Mouse (Mus musculus) stomach, embryonic 14.5 days (tissue): ENCODE data around the gene Ache. TPM values are rescaled to one million over a fixed set of nuclear protein-coding genes. Genes with fewer than 3 reads are reported as not detected.

ENCODE experiments used
- ATAC-seq: fragments of 200-750 bp; cut with Nextera tagmentation; 2 replicates; pipeline ENCODE4 v1.8.0; 2017; ENCODE audit warnings: low read depth, moderate TSS enrichment; ENCODE audit not compliant: insufficient number of reproducible peaks, insufficient read depth, low FRiP score
- H3K27ac ChIP-seq: fragments of 300-500 bp; sonication (generic); 2 replicates; pipeline ENCODE4 v1.5.1; 2014; ENCODE audit warnings: mild to moderate bottlenecking, low read length, moderate library complexity, mixed read lengths
- H3K27me3 ChIP-seq: fragments of 300-500 bp; sonication (generic); 2 replicates; pipeline ENCODE4 v1.6.1; 2014; ENCODE audit warnings: low read length, control low read depth, mixed read lengths; ENCODE audit not compliant: control insufficient read depth, insufficient read depth
- H3K36me3 ChIP-seq: fragments of 300-500 bp; sonication (generic); 2 replicates; pipeline ENCODE4 v1.6.1; 2014; ENCODE audit warnings: mild to moderate bottlenecking, control low read depth, low read length, moderate library complexity, mixed read lengths; ENCODE audit not compliant: control insufficient read depth, insufficient read depth
- H3K4me1 ChIP-seq: fragments of 300-500 bp; sonication (generic); 2 replicates; pipeline ENCODE4 v1.6.1; 2014; ENCODE audit warnings: low read length, control low read depth, mixed read lengths; ENCODE audit not compliant: control insufficient read depth, insufficient read depth
- H3K4me2 ChIP-seq: fragments of 300-500 bp; sonication (generic); replicated peaks from 2 replicates; pipeline ENCODE4 v1.6.1; 2014; ENCODE audit warnings: low read depth, low read length, control low read depth
- H3K4me3 ChIP-seq: fragments of 300-500 bp; sonication (generic); 2 replicates; pipeline ENCODE4 v1.5.1; 2014; ENCODE audit warnings: low read depth, low read length, control low read depth
- H3K9ac ChIP-seq: fragments of 300-500 bp; sonication (generic); replicated peaks from 2 replicates; pipeline ENCODE4 v1.6.1; 2014; ENCODE audit warnings: low read depth, mild to moderate bottlenecking, control low read depth, low read length, moderate library complexity, mixed read lengths
- H3K9me3 ChIP-seq: fragments of 300-500 bp; sonication (generic); 2 replicates; pipeline ENCODE4 v1.6.1; 2016; ENCODE audit warnings: low read depth, low read length, control low read depth; ENCODE audit not compliant: control insufficient read depth
- WGBS: fragments of 180-500 bp; shearing (Covaris S2); extraction: QIAGEN DNeasy Blood & Tissue Kit; methylation state at CpG from one replicate; pipeline ENCODE4 v1.1.7; 2014; 5-methylcytosine and 5-hydroxymethylcytosine counted together
- polyA plus RNA-seq: library from polyadenylated mRNA; unstranded; fragments of >200 nt; fragmentation: Nextera tagmentation; extraction: Ambion mirVana; gene quantifications from 2 replicates; pipeline ENCODE4 v1.2.1, GENCODE M21; 2014

The Ache gene
- polyA plus RNA-seq, 1 experiment from 2014 or later, result 11.9 TPM

DNA sequence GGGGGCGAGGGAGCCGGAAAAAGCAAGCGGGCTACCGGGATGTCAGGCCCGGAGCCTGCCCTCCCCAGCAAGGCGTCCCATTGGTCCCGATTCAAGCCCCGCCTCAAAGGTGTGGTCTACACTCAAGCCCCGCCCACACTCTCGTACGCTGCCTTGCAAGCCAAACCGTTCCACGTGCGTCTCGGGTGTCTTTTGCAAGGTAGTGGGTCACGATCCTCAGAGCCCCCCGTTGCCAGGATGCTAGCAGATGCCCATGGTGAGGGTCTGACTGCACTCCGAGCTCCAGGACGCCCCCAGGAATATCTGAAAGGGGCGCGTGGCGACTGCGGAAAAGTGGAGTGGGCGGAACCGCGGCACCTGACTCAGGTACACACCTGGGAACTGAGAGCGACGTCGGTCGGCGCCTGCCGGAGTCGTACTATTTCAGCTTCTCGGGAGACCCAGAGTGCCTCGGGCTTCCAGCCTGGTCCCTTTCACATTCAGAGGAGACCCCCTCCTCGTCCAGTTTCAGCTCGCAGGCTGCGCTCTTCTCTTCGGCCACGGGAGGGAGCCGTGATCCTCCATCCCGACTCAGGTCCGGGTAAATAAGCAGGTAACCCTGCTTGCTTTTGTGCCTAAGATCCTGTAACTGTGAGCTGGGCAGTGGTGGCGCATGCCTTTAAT lies 46.3 kb downstream of the Ache start, which contains the start of gene Slc12a9:
TSS of gene Slc12a9 (minus strand) at position 86 of the 663 bp plus-strand sequence.
- H3K4me3 ChIP-seq, result peak within 1 kb of the TSS; percentile 63
- H3K4me1 ChIP-seq, result no peaks in the 10 kb centered on the region; the same call in 1 of the 2 replicates
- H3K9me3 ChIP-seq, result no peaks in the 10 kb centered on the region
- peak within 1 kb of the TSS; percentile 52; the same call in 1 of the 2 replicates for H3K9ac ChIP-seq
- no peaks in the 10 kb centered on the region for H3K27me3 ChIP-seq
- no peaks in the 10 kb centered on the region for H3K36me3 ChIP-seq
- peak; percentile 82 for ATAC-seq
- peak within 1 kb of the TSS; percentile 33; the same call in 1 of the 2 replicates for H3K27ac ChIP-seq
- under 1% methylated on average over 44 of the region's 44 CpGs for WGBS
- peak within 1 kb of the TSS; percentile 90 for H3K4me2 ChIP-seq

DNA sequence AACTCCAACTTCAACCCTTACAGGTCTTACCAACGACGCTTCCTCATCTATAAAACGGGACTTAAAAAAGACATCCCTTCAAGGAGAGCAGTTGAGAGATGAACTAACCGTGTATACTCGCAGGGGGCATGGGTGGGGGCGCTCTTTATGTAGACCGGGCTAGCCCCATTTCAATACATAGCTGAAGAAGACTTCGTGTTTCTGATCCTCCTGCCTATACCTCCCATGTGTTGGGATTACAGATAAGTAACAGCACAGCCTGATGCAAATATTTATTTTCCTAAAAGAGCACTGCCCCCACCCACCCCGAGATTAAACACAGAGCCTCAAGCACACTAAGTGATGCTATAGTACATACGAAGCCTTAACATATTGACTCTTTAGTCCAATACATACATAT lies 47.0 kb downstream of the Ache start:
- H3K9me3 ChIP-seq, result no peaks in the 10 kb centered on the region
- no peak for ATAC-seq
- H3K4me2 ChIP-seq, result peak overlapping the region; percentile 90
- H3K36me3 ChIP-seq, result no peaks in the 10 kb centered on the region
- H3K4me1 ChIP-seq, result peaks cover 6% of the 10 kb centered on the region; the same call in 1 of the 2 replicates
- no peak overlapping the region for H3K27ac ChIP-seq
- H3K27me3 ChIP-seq, result no peaks in the 10 kb centered on the region
- no peak overlapping the region for H3K9ac ChIP-seq
- peak overlapping the region; percentile 63; the same call in 1 of the 2 replicates for H3K4me3 ChIP-seq
- WGBS, result 45% methylated on average over 10 of the region's 10 CpGs

DNA sequence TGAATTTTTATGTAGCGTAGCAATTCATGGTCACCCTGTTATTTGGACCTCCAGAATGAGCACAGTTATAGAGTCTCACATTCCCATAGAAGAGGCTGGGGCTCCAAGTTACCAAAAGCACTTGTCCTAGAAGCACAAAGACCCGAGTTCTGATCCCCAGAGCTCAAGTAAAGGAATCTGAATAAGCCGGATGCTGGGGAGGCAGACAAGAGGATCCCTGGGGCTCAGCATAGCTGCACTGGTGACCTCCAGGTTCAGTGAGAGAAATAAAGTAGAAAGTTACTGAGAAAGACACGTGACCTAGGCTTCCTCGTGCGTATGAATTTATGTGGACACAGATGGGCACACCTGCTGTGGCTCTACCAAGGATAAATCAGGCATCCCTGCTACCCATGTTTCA lies 47.7 kb downstream of the Ache start:
- Histone ChIP-seq H3K9ac (no peak overlapping the region), H3K27ac (no peak overlapping the region), H3K4me3 (no peak overlapping the region), H3K36me3 (no peaks in the 10 kb centered on the region), H3K4me2 (no peak overlapping the region), H3K27me3 (no peaks in the 10 kb centered on the region), H3K4me1 (peaks cover 11% of the 10 kb centered on the region), H3K9me3 (no peaks in the 10 kb centered on the region)
- WGBS, result 70% methylated on average over 6 of the region's 6 CpGs
- ATAC-seq, result no peak

DNA sequence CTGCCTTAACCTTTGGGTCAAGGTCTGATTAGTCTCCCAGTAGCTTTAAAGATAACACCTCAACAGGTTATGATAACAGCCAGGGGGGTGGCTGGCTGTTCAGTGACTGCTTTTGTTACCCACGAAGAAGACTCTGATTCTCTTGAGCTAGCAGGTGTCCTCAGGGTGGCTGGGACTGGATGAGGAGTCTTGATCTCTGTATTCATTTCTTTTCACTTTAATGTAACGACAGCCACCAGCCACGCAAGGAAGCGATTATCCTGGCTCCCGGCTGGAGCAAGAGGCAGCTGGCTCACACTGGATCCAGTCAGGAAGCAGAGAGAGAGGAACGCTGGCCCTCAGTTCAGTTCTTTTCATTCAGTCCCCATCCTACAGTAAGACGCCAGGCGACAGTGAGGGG lies 49.9 kb downstream of the Ache start:
- no peak overlapping the region for H3K9ac ChIP-seq
- no peak for ATAC-seq
- peaks cover 11% of the 10 kb centered on the region for H3K4me1 ChIP-seq
- no peak overlapping the region for H3K4me3 ChIP-seq
- H3K36me3 ChIP-seq, result no peaks in the 10 kb centered on the region
- no peaks in the 10 kb centered on the region for H3K27me3 ChIP-seq
- H3K9me3 ChIP-seq, result no peaks in the 10 kb centered on the region
- H3K27ac ChIP-seq, result no peak overlapping the region
- H3K4me2 ChIP-seq, result no peak overlapping the region
- 52% methylated on average over 8 of the region's 8 CpGs for whole genome bisulfite sequencing

DNA sequence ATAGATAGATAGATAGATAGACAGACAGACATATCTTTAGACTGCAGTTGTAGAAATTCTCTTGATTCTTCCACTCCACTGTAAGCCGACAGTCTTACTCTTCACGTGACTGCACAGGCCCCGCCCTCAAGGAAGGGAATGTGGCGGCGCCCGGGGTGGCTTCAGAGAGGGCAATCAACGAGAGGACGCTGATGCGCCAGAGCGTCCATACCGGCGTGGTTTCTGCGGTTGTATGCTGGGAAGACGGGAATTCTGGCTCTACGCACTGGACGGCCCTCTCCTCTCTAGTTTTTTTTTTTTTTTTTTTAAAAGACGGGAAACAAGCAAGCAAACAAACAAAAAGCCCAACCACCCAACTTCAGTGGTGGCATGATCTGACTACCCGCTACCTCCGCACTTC lies 50.9 kb downstream of the Ache start:
- H3K9me3 ChIP-seq, result no peaks in the 10 kb centered on the region
- no peaks in the 10 kb centered on the region for H3K27me3 ChIP-seq
- peak overlapping the region; percentile 47 for H3K9ac ChIP-seq
- peak; percentile 83 for ATAC-seq
- no peaks in the 10 kb centered on the region for H3K36me3 ChIP-seq
- 1% methylated on average over 19 of the region's 19 CpGs for WGBS
- H3K4me3 ChIP-seq, result peak overlapping the region; percentile 39
- peak overlapping the region; percentile 58 for H3K27ac ChIP-seq
- peaks cover 11% of the 10 kb centered on the region for H3K4me1 ChIP-seq
- H3K4me2 ChIP-seq, result peak overlapping the region; percentile 77

DNA sequence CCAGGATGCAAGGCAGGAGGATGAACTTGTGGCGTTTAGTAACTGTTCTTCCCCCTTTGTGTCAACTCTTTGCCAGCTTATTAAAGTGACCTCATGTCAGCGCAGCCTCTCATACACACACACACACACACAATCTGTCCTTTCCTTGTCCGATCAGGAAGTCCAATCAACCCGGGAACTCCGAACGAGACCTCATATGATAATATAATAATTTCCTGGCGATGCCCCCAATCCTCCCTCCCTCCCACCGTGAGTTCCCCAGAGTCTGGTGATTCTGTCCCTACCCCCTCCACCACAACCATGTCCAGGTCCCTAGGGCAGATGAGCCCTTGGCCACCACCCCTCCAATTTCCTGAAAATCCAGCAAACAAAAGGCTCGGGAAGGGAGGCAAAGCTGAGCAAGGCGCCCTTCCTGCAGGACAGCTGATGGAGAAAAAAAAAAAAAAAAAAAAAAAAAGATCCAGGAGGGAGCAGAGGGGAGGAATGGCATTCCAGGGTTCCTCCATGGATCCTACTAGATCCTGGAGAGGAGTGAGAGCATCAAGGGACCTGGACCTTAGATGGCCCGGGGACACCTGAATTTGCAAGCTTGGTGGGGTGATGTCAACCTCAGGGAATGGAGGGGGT lies 51.5 kb downstream of the Ache start:
- Histone ChIP-seq H3K4me3 (peak overlapping the region; percentile 39), H3K4me1 (peaks cover 11% of the 10 kb centered on the region), H3K27ac (peak overlapping the region; percentile 58), H3K36me3 (no peaks in the 10 kb centered on the region), H3K9me3 (no peaks in the 10 kb centered on the region), H3K4me2 (peak overlapping the region; percentile 77), H3K27me3 (no peaks in the 10 kb centered on the region), H3K9ac (peak overlapping the region; percentile 47)
- 2% methylated on average over 11 of the region's 11 CpGs for WGBS
- ATAC-seq, result no peak

DNA sequence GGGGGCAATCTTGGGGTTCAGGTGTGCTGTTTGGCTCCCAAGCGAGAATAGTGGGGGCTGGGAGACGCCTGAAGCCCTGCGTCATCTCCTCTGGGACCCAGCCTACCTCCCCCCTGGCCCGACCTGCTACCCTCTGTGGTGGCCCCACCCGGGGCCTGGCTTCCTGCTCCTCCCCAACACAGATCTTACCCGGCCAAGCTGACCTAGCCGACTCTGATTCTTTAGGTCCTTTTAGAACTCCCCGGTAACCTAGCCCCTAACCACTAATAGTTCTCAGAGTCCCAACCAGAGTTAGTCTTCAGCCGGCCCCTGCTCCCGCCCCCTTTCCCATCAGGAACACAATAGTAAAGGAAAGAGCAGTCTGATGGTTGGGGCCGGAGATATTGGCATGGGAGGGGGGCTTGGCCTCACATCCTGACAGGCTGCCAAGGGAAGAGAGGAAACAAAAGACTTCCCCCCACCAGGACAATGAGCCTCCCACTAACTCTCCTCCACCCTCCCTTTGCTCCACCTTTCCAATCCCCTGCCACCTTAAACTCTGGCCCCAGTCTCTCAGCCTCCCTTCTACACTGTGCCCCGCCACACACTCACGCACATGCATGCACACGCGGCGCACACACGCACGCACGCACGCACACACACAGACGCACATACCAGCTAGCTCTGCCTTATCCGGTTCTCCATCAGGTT lies 52.1 kb downstream of the Ache start:
- Histone ChIP-seq H3K27ac (peak overlapping the region; percentile 71; the same call in 1 of the 2 replicates), H3K4me3 (peak overlapping the region; percentile 39), H3K4me2 (peak overlapping the region; percentile 77), H3K27me3 (no peaks in the 10 kb centered on the region), H3K36me3 (no peaks in the 10 kb centered on the region), H3K4me1 (peaks cover 11% of the 10 kb centered on the region), H3K9ac (peak overlapping the region; percentile 47; the same call in 1 of the 2 replicates), H3K9me3 (no peaks in the 10 kb centered on the region)
- 12% methylated on average over 22 of the region's 22 CpGs for WGBS
- ATAC-seq, result peak; percentile 57; the same call in 1 of the 2 replicates

DNA sequence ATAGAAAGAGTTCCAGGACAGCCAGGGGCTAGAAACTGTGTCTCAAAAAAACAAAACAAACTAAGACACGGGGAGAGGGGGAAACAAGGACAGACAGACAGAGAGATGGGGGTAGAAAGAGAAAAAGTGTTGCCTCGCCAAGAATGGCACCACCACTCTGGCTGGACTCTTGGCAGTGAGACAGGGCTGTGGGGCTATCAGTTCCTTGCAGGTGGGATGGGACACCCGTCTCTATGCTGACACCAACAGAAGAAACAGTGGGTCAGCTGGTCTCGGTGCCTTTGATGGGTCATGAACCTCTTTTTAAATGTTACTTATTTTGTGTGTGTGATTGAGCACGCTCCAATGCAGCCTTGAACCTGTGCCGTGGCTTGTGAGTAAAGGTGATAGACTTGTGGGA lies 52.9 kb downstream of the Ache start:
- Histone ChIP-seq H3K4me2 (no peak overlapping the region; the same call in 1 of the 2 replicates), H3K4me1 (peaks cover 11% of the 10 kb centered on the region), H3K9ac (no peak overlapping the region), H3K9me3 (no peaks in the 10 kb centered on the region), H3K27me3 (no peaks in the 10 kb centered on the region), H3K36me3 (no peaks in the 10 kb centered on the region), H3K4me3 (no peak overlapping the region), H3K27ac (no peak overlapping the region; the same call in 1 of the 2 replicates)
- ATAC-seq, result no peak
- WGBS, result 70% methylated on average over 6 of the region's 6 CpGs
